Mouse (Mus musculus) hindbrain, embryonic 16.5 days (tissue): ENCODE data around the gene Ctnnd1. TPM values are rescaled to one million over a fixed set of nuclear protein-coding genes. Genes with fewer than 3 reads are reported as not detected.

Experiments
- ATAC-seq: fragments of 200-750 bp; cut with Nextera tagmentation; 2 replicates; pipeline ENCODE4 v1.8.0; 2017; ENCODE audit warnings: moderate TSS enrichment, moderate library complexity
- H3K27ac ChIP-seq: fragments of 300-500 bp; sonication (generic); 2 replicates; pipeline ENCODE4 v1.5.1; 2014; ENCODE audit warnings: low read depth, mild to moderate bottlenecking, control low read depth, low read length, moderate library complexity
- H3K27me3 ChIP-seq: fragments of 300-500 bp; sonication (generic); replicated peaks from 2 replicates; pipeline ENCODE4 v1.6.1; 2014; ENCODE audit warnings: low read length; ENCODE audit not compliant: control insufficient read depth, insufficient read depth
- H3K36me3 ChIP-seq: fragments of 300-500 bp; sonication (generic); 2 replicates; pipeline ENCODE4 v1.6.1; 2014; ENCODE audit warnings: mild to moderate bottlenecking, low read length, moderate library complexity, mixed read lengths; ENCODE audit not compliant: control insufficient read depth, insufficient read depth
- H3K4me1 ChIP-seq: fragments of 300-500 bp; sonication (generic); 2 replicates; pipeline ENCODE4 v1.6.1; 2014; ENCODE audit warnings: low read depth, low read length; ENCODE audit not compliant: control insufficient read depth, insufficient read depth
- H3K4me2 ChIP-seq: fragments of 300-500 bp; sonication (generic); 2 replicates; pipeline ENCODE4 v1.6.1; 2014; ENCODE audit warnings: mild to moderate bottlenecking, low read length, control low read depth, moderate library complexity
- H3K4me3 ChIP-seq: fragments of 300-500 bp; sonication (generic); 2 replicates; pipeline ENCODE4 v1.5.1; 2014; ENCODE audit warnings: mild to moderate bottlenecking, low read length, control low read depth, moderate library complexity
- H3K9ac ChIP-seq: fragments of 300-500 bp; sonication (generic); 2 replicates; pipeline ENCODE4 v1.6.1; 2014; ENCODE audit warnings: low read depth, mild to moderate bottlenecking, control low read depth, low read length, moderate library complexity
- H3K9me3 ChIP-seq: fragments of 300-500 bp; sonication (generic); 2 replicates; pipeline ENCODE4 v1.6.1; 2014; ENCODE audit warnings: mild to moderate bottlenecking, low read length, moderate library complexity; ENCODE audit not compliant: control insufficient read depth
- whole genome bisulfite sequencing: fragments of 180-500 bp; shearing (Covaris S2); extraction: QIAGEN DNeasy Blood & Tissue Kit; methylation state at CpG from one replicate; pipeline ENCODE4 v1.1.7; 2014; 5-methylcytosine and 5-hydroxymethylcytosine counted together
- polyA plus RNA-seq: library from polyadenylated mRNA; unstranded; fragments of >200 nt; fragmentation: Nextera tagmentation; extraction: Ambion mirVana; gene quantifications from 2 replicates; pipeline ENCODE4 v1.2.1, GENCODE M21; 2015

Ctnnd1 gene
- polyA plus RNA-seq, 1 experiment from 2014 or later = 24.4 TPM

- H3K27ac ChIP-seq = no peak overlapping the region
- no peak for ATAC-seq
- WGBS = 97% methylated on average over 8 of the region's 8 CpGs
These were observed 57.8 kb downstream of the Ctnnd1 start for GRCm38 (mm10) chr2:84592801-84593200.

DNA sequence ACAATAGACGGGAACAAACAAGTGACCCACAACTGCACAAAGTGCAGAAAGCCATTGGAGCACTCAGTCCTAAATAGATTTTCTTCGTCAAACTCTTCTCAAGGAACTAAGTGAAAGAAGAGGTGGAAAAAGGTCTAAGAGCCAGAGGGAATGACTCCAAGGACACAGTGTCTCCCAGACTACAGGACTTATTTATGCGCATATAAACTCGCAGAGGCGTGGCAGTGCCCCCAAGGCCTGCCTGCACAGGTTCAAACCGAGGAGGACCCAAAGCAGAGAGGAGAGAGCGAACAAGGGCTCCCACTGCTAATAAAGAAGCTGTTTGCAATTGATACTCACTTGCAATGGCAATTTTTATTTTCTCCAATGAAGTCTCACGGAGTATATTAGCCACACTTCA lies 64.9 kb downstream of the Ctnnd1 start:
- H3K4me2 ChIP-seq = no peak overlapping the region
- 85% methylated on average over 8 of the region's 8 CpGs for WGBS
- no peaks in the 10 kb centered on the region for H3K27me3 ChIP-seq
- H3K9me3 ChIP-seq = no peaks in the 10 kb centered on the region
- H3K4me1 ChIP-seq = no peaks in the 10 kb centered on the region
- H3K36me3 ChIP-seq = no peaks in the 10 kb centered on the region; the same call in none of the 2 replicates
- no peak overlapping the region for H3K4me3 ChIP-seq
- H3K27ac ChIP-seq = no peak overlapping the region
- ATAC-seq = no peak
- H3K9ac ChIP-seq = no peak overlapping the region

More at GRCm38 (mm10) chr2:84592801-84593200, 57.8 kb downstream of the Ctnnd1 start:
- H3K4me1 ChIP-seq = no peaks in the 10 kb centered on the region
- H3K27me3 ChIP-seq = no peaks in the 10 kb centered on the region
- peaks cover 2% of the 10 kb centered on the region for H3K36me3 ChIP-seq
- H3K4me3 ChIP-seq = no peak overlapping the region
- no peak overlapping the region for H3K9ac ChIP-seq
- no peak overlapping the region for H3K4me2 ChIP-seq
- no peaks in the 10 kb centered on the region for H3K9me3 ChIP-seq

DNA sequence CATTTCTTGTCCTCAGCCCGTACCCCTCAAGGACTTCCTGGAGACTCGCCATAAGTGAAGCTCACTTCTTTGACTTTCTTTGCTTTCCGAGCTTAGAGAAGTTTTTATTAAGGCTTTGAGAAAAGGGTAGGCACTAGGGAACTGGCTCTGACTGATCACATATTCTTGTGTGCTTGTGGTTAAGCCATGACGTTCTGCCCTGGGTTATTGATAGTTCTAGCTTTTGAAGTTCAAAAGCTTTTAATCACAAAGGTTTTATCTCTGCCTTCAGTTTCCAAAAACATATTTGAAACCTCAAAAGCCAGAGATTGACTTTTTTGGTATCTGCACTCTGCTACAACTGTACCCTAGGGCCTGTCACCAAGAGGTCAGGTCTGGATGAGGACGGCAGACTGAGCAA lies 68.3 kb downstream of the Ctnnd1 start:
- Histone ChIP-seq H3K4me1 (no peaks in the 10 kb centered on the region), H3K4me3 (no peak overlapping the region), H3K9me3 (no peaks in the 10 kb centered on the region), H3K27ac (no peak overlapping the region), H3K36me3 (no peaks in the 10 kb centered on the region), H3K27me3 (no peaks in the 10 kb centered on the region), H3K4me2 (no peak overlapping the region), H3K9ac (no peak overlapping the region)
- 87% methylated on average over 5 of the region's 5 CpGs for WGBS
- no peak for ATAC-seq

- H3K9me3 ChIP-seq = no peaks in the 10 kb centered on the region
- no peak for ATAC-seq
- H3K27me3 ChIP-seq = no peaks in the 10 kb centered on the region
- no peak overlapping the region for H3K27ac ChIP-seq
- H3K4me2 ChIP-seq = no peak overlapping the region
- H3K4me1 ChIP-seq = no peaks in the 10 kb centered on the region
- H3K36me3 ChIP-seq = no peaks in the 10 kb centered on the region
- no peak overlapping the region for H3K9ac ChIP-seq
- WGBS = 92% methylated on average over 2 of the region's 3 CpGs
- no peak overlapping the region for H3K4me3 ChIP-seq
These were observed 69.4 kb downstream of the Ctnnd1 start for GRCm38 (mm10) chr2:84581208-84581607.

DNA sequence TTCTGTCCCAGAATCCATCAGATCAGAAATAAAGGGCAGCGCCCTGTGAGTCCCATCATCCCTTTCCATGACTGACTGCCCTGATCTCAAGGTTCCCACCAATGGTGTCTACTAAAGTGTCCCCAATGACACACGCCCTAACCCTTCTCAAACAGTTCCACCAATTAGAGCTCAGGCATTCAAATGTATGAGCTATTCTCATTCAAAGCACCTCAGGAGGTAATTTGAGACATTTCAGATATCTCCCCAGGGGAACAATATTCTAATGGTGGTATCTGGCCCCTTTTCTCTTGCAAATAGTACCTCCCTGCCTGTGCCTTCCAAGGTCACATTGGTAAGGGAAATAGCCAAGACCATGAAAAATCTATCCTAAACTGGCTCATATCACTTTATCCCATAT lies 71.3 kb downstream of the Ctnnd1 start:
- no peaks in the 10 kb centered on the region for H3K36me3 ChIP-seq
- H3K27me3 ChIP-seq = no peaks in the 10 kb centered on the region
- H3K9ac ChIP-seq = no peak overlapping the region
- no peak overlapping the region for H3K4me2 ChIP-seq
- H3K9me3 ChIP-seq = no peaks in the 10 kb centered on the region
- no peak for ATAC-seq
- 80% methylated on average over 2 of the region's 2 CpGs for WGBS
- H3K4me3 ChIP-seq = no peak overlapping the region
- no peak overlapping the region for H3K27ac ChIP-seq
- H3K4me1 ChIP-seq = no peaks in the 10 kb centered on the region

GRCm38 (mm10) chr2:84574130-84574529 lies 76.4 kb downstream of the Ctnnd1 start:
- Histone ChIP-seq H3K4me2 (no peak overlapping the region), H3K27me3 (no peaks in the 10 kb centered on the region), H3K27ac (no peak overlapping the region), H3K9ac (no peak overlapping the region), H3K4me3 (no peak overlapping the region), H3K4me1 (no peaks in the 10 kb centered on the region), H3K9me3 (0 out of 2 replicates have a peak, but pooled peaks cover 2% of the 10 kb centered on the region), H3K36me3 (no peaks in the 10 kb centered on the region)
- no peak for ATAC-seq
- WGBS = 94% methylated on average over 4 of the region's 4 CpGs

- 42% methylated on average over 10 of the region's 10 CpGs for WGBS
- Histone ChIP-seq H3K4me1 (no peaks in the 10 kb centered on the region), H3K36me3 (no peaks in the 10 kb centered on the region), H3K27me3 (no peaks in the 10 kb centered on the region), H3K9ac (no peak overlapping the region), H3K4me2 (peak overlapping the region; percentile 48), H3K27ac (no peak overlapping the region), H3K9me3 (no peaks in the 10 kb centered on the region), H3K4me3 (no peak overlapping the region)
- peak; percentile 71 for ATAC-seq
These were observed 93.6 kb downstream of the Ctnnd1 start for GRCm38 (mm10) chr2:84556888-84557514.

GRCm38 (mm10) chr2:84551390-84552100 lies 99.0 kb downstream of the Ctnnd1 start:
- no peaks in the 10 kb centered on the region for H3K36me3 ChIP-seq
- no peak overlapping the region for H3K4me3 ChIP-seq
- no peaks in the 10 kb centered on the region for H3K4me1 ChIP-seq
- WGBS = 73% methylated on average over 10 of the region's 10 CpGs
- H3K27ac ChIP-seq = no peak overlapping the region
- H3K9ac ChIP-seq = no peak overlapping the region
- H3K9me3 ChIP-seq = no peaks in the 10 kb centered on the region
- no peaks in the 10 kb centered on the region for H3K27me3 ChIP-seq
- H3K4me2 ChIP-seq = no peak overlapping the region
- 0 out of 2 replicates have a peak, but pooled peaks have one; percentile 45 for ATAC-seq
